Mouse (Mus musculus) kidney, postnatal 0 days (tissue): ENCODE measurements around the gene Cyp26b1. TPM values are rescaled to one million over a fixed set of nuclear protein-coding genes. Genes with fewer than 3 reads are reported as not detected.

Source experiments
- ATAC-seq: fragments of 200-750 bp; cut with Nextera tagmentation; replicated peaks from 2 replicates; pipeline ENCODE4 v1.8.0; 2017; ENCODE audit warnings: low read depth, moderate number of reproducible peaks, moderate TSS enrichment, moderate library complexity; ENCODE audit not compliant: low FRiP score
- DNase-seq: peaks from one replicate; pipeline ENCODE4 v3.0.0-alpha.2; 2016; ENCODE audit warnings: low spot score
- H3K27ac ChIP-seq: fragments of 300-500 bp; sonication (generic); 2 replicates; pipeline ENCODE4 v1.5.1; 2014; ENCODE audit warnings: mild to moderate bottlenecking
- H3K27me3 ChIP-seq: fragments of 300-500 bp; sonication (generic); 2 replicates; pipeline ENCODE4 v1.6.1; 2014; ENCODE audit warnings: low read length, mixed read lengths; ENCODE audit not compliant: insufficient read depth
- H3K36me3 ChIP-seq: fragments of 300-500 bp; sonication (generic); 2 replicates; pipeline ENCODE4 v1.6.1; 2014; ENCODE audit warnings: low read length, mixed read lengths; ENCODE audit not compliant: insufficient read depth
- H3K4me1 ChIP-seq: fragments of 300-500 bp; sonication (generic); replicated peaks from 2 replicates; pipeline ENCODE4 v1.6.1; 2014; ENCODE audit warnings: antibody characterized with exemption, low read length, mixed read lengths; ENCODE audit not compliant: insufficient read depth
- H3K4me2 ChIP-seq: fragments of 300-500 bp; sonication (generic); 2 replicates; pipeline ENCODE4 v1.6.1; 2014; ENCODE audit warnings: mild to moderate bottlenecking, low read length, moderate library complexity, mixed read lengths
- H3K4me3 ChIP-seq: fragments of 300-500 bp; sonication (generic); replicated peaks from 2 replicates; pipeline ENCODE4 v1.5.1; 2014; ENCODE audit warnings: low read depth, low read length
- H3K9ac ChIP-seq: fragments of 300-500 bp; sonication (generic); 2 replicates; pipeline ENCODE4 v1.6.1; 2014; ENCODE audit warnings: low read depth, low read length
- H3K9me3 ChIP-seq: fragments of 300-500 bp; sonication (generic); replicated peaks from 2 replicates; pipeline ENCODE4 v1.6.1; 2016; ENCODE audit warnings: low read length, inconsistent platforms, mixed read lengths
- CTCF ChIP-seq: IDR thresholded peaks from 2 replicates; pipeline ENCODE4 v1.5.1; 2016; ENCODE audit warnings: antibody characterized with exemption, low read depth, mild to moderate bottlenecking, moderate library complexity
- WGBS: fragments of 180-500 bp; shearing (Covaris S2); extraction: QIAGEN DNeasy Blood & Tissue Kit; methylation state at CpG from one replicate; pipeline ENCODE4 v1.1.7; 2014; 5-methylcytosine and 5-hydroxymethylcytosine counted together
- polyA plus RNA-seq: library from polyadenylated mRNA; unstranded; fragments of >200 nt; fragmentation: Nextera tagmentation; extraction: Ambion mirVana; gene quantifications from 2 replicates; pipeline ENCODE4 v1.2.1, GENCODE M21; 2015

The Cyp26b1 gene
- polyA plus RNA-seq, 1 experiment from 2014 or later: 2.9 TPM

GRCm38 (mm10) chr6:84580979-84581832, 12.5 kb downstream of the Cyp26b1 start:
- no peak for ATAC-seq
- Histone ChIP-seq H3K9me3 (no peaks in the 10 kb centered on the region), H3K4me2 (no peak overlapping the region), H3K9ac (no peak overlapping the region), H3K27me3 (peaks cover 67% of the 10 kb centered on the region), H3K4me1 (peaks cover 23% of the 10 kb centered on the region; the same call in 1 of the 2 replicates), H3K4me3 (no peak overlapping the region), H3K36me3 (no peaks in the 10 kb centered on the region), H3K27ac (no peak overlapping the region)
- WGBS: 59% methylated on average over 6 of the region's 6 CpGs
- no peak for TF ChIP-seq CTCF
- DNase-seq: no peak

GRCm38 (mm10) chr6:84579508-84579907, 14.2 kb downstream of the Cyp26b1 start:
- no peak overlapping the region for H3K4me3 ChIP-seq
- H3K9ac ChIP-seq: no peak overlapping the region
- peaks cover 13% of the 10 kb centered on the region; the same call in 1 of the 2 replicates for H3K4me1 ChIP-seq
- no peak overlapping the region for H3K4me2 ChIP-seq
- TF ChIP-seq CTCF: no peak
- ATAC-seq: no peak
- no peaks in the 10 kb centered on the region for H3K9me3 ChIP-seq
- no peak overlapping the region for H3K27ac ChIP-seq
- peaks cover 50% of the 10 kb centered on the region for H3K27me3 ChIP-seq
- no peaks in the 10 kb centered on the region for H3K36me3 ChIP-seq
- WGBS: 75% methylated on average over 8 of the region's 8 CpGs
- no peak for DNase-seq

GRCm38 (mm10) chr6:84578928-84579327, 14.8 kb downstream of the Cyp26b1 start:
- 13% methylated on average over 5 of the region's 5 CpGs for WGBS
- no peaks in the 10 kb centered on the region for H3K9me3 ChIP-seq
- DNase-seq: peak; percentile 55
- peak; percentile 72 for TF ChIP-seq CTCF
- H3K9ac ChIP-seq: no peak overlapping the region
- H3K4me1 ChIP-seq: peaks cover 10% of the 10 kb centered on the region; the same call in 1 of the 2 replicates
- H3K27ac ChIP-seq: no peak overlapping the region
- H3K27me3 ChIP-seq: peaks cover 45% of the 10 kb centered on the region
- no peak overlapping the region for H3K4me3 ChIP-seq
- H3K36me3 ChIP-seq: no peaks in the 10 kb centered on the region
- ATAC-seq: no peak
- H3K4me2 ChIP-seq: no peak overlapping the region

- no peak overlapping the region for H3K4me2 ChIP-seq
- H3K36me3 ChIP-seq: no peaks in the 10 kb centered on the region
- ATAC-seq: no peak
- H3K4me1 ChIP-seq: no peaks in the 10 kb centered on the region; the same call in 1 of the 2 replicates
- no peak for DNase-seq
- H3K27me3 ChIP-seq: peaks cover 41% of the 10 kb centered on the region
- H3K9ac ChIP-seq: no peak overlapping the region
- no peak for TF ChIP-seq CTCF
- no peaks in the 10 kb centered on the region for H3K9me3 ChIP-seq
- no peak overlapping the region for H3K4me3 ChIP-seq
- no peak overlapping the region for H3K27ac ChIP-seq
- 63% methylated on average over 4 of the region's 4 CpGs for WGBS
Measured at GRCm38 (mm10) chr6:84577898-84578297, 15.8 kb downstream of the Cyp26b1 start.

- TF ChIP-seq CTCF: peak; percentile 62; the same call in 1 of the 2 replicates
- peak overlapping the region; percentile 41 for H3K4me2 ChIP-seq
- peaks cover 12% of the 10 kb centered on the region; the same call in 1 of the 2 replicates for H3K27me3 ChIP-seq
- ATAC-seq (peak; percentile 34; the same call in 1 of the 2 replicates), DNase-seq (peak; percentile 64)
- H3K9ac ChIP-seq: no peak overlapping the region
- WGBS: 37% methylated on average over 25 of the region's 25 CpGs
- no peaks in the 10 kb centered on the region for H3K9me3 ChIP-seq
- H3K4me1 ChIP-seq: no peaks in the 10 kb centered on the region; the same call in 1 of the 2 replicates
- H3K4me3 ChIP-seq: peak overlapping the region; percentile 6
- no peaks in the 10 kb centered on the region for H3K36me3 ChIP-seq
- no peak overlapping the region for H3K27ac ChIP-seq
Measured at GRCm38 (mm10) chr6:84573905-84574660, 19.6 kb downstream of the Cyp26b1 start.

- Histone ChIP-seq H3K9me3 (no peaks in the 10 kb centered on the region), H3K4me1 (no peaks in the 10 kb centered on the region; the same call in 1 of the 2 replicates), H3K9ac (no peak overlapping the region), H3K36me3 (no peaks in the 10 kb centered on the region), H3K4me3 (no peak overlapping the region), H3K27ac (no peak overlapping the region), H3K4me2 (no peak overlapping the region), H3K27me3 (0 out of 2 replicates have a peak, but pooled peaks cover 7% of the 10 kb centered on the region)
- TF ChIP-seq CTCF: no peak
- ATAC-seq (no peak), DNase-seq (no peak)
- whole genome bisulfite sequencing: 56% methylated on average over 3 of the region's 3 CpGs
Measured at GRCm38 (mm10) chr6:84570039-84570438, 23.7 kb downstream of the Cyp26b1 start.
